Mouse (Mus musculus): Measurements from ENCODE around the gene Trit1. TPM values are rescaled to one million over a fixed set of nuclear protein-coding genes. Genes with fewer than 3 reads are reported as not detected.

Trit1 gene
- polyA plus RNA-seq, 1 experiment = 12.3 TPM

- H3K4me1 ChIP-seq (ENCODE audit: control insufficient read depth, insufficient read depth, low read length) = no peaks in the 10 kb centered on the region
- TF ChIP-seq POLR2A (IDR thresholded peaks at IDR 0.05; ENCODE audit: borderline replicate concordance, control insufficient read depth, low read depth, low read length) (no peak), CTCF (IDR thresholded peaks at IDR 0.05; ENCODE audit: control insufficient read depth, insufficient read depth, low read length) (no peak)
- H3K4me3 ChIP-seq (replicated peaks; ENCODE audit: control insufficient read depth, low read depth, low read length) = no peak overlapping the region
- 70% methylated on average over 5 of the region's 5 CpGs for whole genome bisulfite sequencing
- H3K27ac ChIP-seq (ENCODE audit: control insufficient read depth, insufficient read depth, low read depth, low read length, poor library complexity) = no peak overlapping the region
These were observed 45.3 kb downstream of the Trit1 start for GRCm38 (mm10) chr4:123061744-123062143.

- Histone ChIP-seq H3K4me1 (ENCODE audit: control insufficient read depth, insufficient read depth, low read length) (no peaks in the 10 kb centered on the region), H3K27ac (ENCODE audit: control insufficient read depth, insufficient read depth, low read depth, low read length, poor library complexity) (no peak overlapping the region), H3K4me3 (replicated peaks; ENCODE audit: control insufficient read depth, low read depth, low read length) (no peak overlapping the region)
- 45% methylated on average over 6 of the region's 6 CpGs for WGBS
- TF ChIP-seq CTCF (IDR thresholded peaks at IDR 0.05; ENCODE audit: control insufficient read depth, insufficient read depth, low read length) (no peak), POLR2A (IDR thresholded peaks at IDR 0.05; ENCODE audit: borderline replicate concordance, control insufficient read depth, low read depth, low read length) (no peak)
These were observed 52.2 kb downstream of the Trit1 start for GRCm38 (mm10) chr4:123068646-123069045.

GRCm38 (mm10) chr4:123071266-123071966 is 55.0 kb downstream of the Trit1 start:
- no peak overlapping the region for H3K4me3 ChIP-seq (replicated peaks; ENCODE audit: control insufficient read depth, low read depth, low read length)

GRCm38 (mm10) chr4:123076928-123077327 is 60.5 kb downstream of the Trit1 start:
- 85% methylated on average over 8 of the region's 8 CpGs for WGBS
- no peaks in the 10 kb centered on the region for H3K4me1 ChIP-seq (ENCODE audit: control insufficient read depth, insufficient read depth, low read length)
- no peak overlapping the region for H3K27ac ChIP-seq (ENCODE audit: control insufficient read depth, insufficient read depth, low read depth, low read length, poor library complexity)
- no peak overlapping the region for H3K4me3 ChIP-seq (replicated peaks; ENCODE audit: control insufficient read depth, low read depth, low read length)
- no peak for TF ChIP-seq CTCF (IDR thresholded peaks at IDR 0.05; ENCODE audit: control insufficient read depth, insufficient read depth, low read length)
- no peak for TF ChIP-seq POLR2A (IDR thresholded peaks at IDR 0.05; ENCODE audit: borderline replicate concordance, control insufficient read depth, low read depth, low read length)

More at GRCm38 (mm10) chr4:123071266-123071966, 55.0 kb downstream of the Trit1 start:
- Histone ChIP-seq H3K4me1 (ENCODE audit: control insufficient read depth, insufficient read depth, low read length) (no peaks in the 10 kb centered on the region), H3K27ac (ENCODE audit: control insufficient read depth, insufficient read depth, low read depth, low read length, poor library complexity) (no peak overlapping the region)
- TF ChIP-seq CTCF (IDR thresholded peaks at IDR 0.05; ENCODE audit: control insufficient read depth, insufficient read depth, low read length) (peak; percentile 53), POLR2A (IDR thresholded peaks at IDR 0.05; ENCODE audit: borderline replicate concordance, control insufficient read depth, low read depth, low read length) (no peak)
- 11% methylated on average over 13 of the region's 13 CpGs for WGBS

- no peak overlapping the region for H3K4me3 ChIP-seq (replicated peaks; ENCODE audit: control insufficient read depth, low read depth, low read length)
- 62% methylated on average over 4 of the region's 4 CpGs for WGBS
- no peaks in the 10 kb centered on the region for H3K4me1 ChIP-seq (ENCODE audit: control insufficient read depth, insufficient read depth, low read length)
- TF ChIP-seq CTCF (IDR thresholded peaks at IDR 0.05; ENCODE audit: control insufficient read depth, insufficient read depth, low read length) = no peak
- no peak for TF ChIP-seq POLR2A (IDR thresholded peaks at IDR 0.05; ENCODE audit: borderline replicate concordance, control insufficient read depth, low read depth, low read length)
- H3K27ac ChIP-seq (ENCODE audit: control insufficient read depth, insufficient read depth, low read depth, low read length, poor library complexity) = no peak overlapping the region
These were observed 61.8 kb downstream of the Trit1 start for GRCm38 (mm10) chr4:123078231-123078630.

- peak overlapping the region; percentile 59; the same call in 1 of the 2 replicates for H3K27ac ChIP-seq (ENCODE audit: control insufficient read depth, insufficient read depth, low read depth, low read length, poor library complexity)
- 60% methylated on average over 13 of the region's 13 CpGs for WGBS
- TF ChIP-seq POLR2A (IDR thresholded peaks at IDR 0.05; ENCODE audit: borderline replicate concordance, control insufficient read depth, low read depth, low read length) (no peak), CTCF (IDR thresholded peaks at IDR 0.05; ENCODE audit: control insufficient read depth, insufficient read depth, low read length) (no peak)
- H3K4me3 ChIP-seq (replicated peaks; ENCODE audit: control insufficient read depth, low read depth, low read length) = peak overlapping the region; percentile 61
- no peaks in the 10 kb centered on the region for H3K4me1 ChIP-seq (ENCODE audit: control insufficient read depth, insufficient read depth, low read length)
These were observed 64.4 kb downstream of the Trit1 start for GRCm38 (mm10) chr4:123080791-123081190.

GRCm38 (mm10) chr4:123082283-123083163 is 66.1 kb downstream of the Trit1 start:
- no peaks in the 10 kb centered on the region; the same call in 1 of the 2 replicates for H3K4me1 ChIP-seq (ENCODE audit: control insufficient read depth, insufficient read depth, low read length)
- WGBS = 74% methylated on average over 20 of the region's 20 CpGs
- H3K27ac ChIP-seq (ENCODE audit: control insufficient read depth, insufficient read depth, low read depth, low read length, poor library complexity) = no peak overlapping the region
- TF ChIP-seq CTCF (IDR thresholded peaks at IDR 0.05; ENCODE audit: control insufficient read depth, insufficient read depth, low read length) (peak; percentile 83), POLR2A (IDR thresholded peaks at IDR 0.05; ENCODE audit: borderline replicate concordance, control insufficient read depth, low read depth, low read length) (no peak)
- peak overlapping the region; percentile 11 for H3K4me3 ChIP-seq (replicated peaks; ENCODE audit: control insufficient read depth, low read depth, low read length)

- no peak overlapping the region for H3K4me3 ChIP-seq (replicated peaks; ENCODE audit: control insufficient read depth, low read depth, low read length)
- 40% methylated on average over 13 of the region's 13 CpGs for WGBS
- no peak overlapping the region for H3K27ac ChIP-seq (ENCODE audit: control insufficient read depth, insufficient read depth, low read depth, low read length, poor library complexity)
- H3K4me1 ChIP-seq (ENCODE audit: control insufficient read depth, insufficient read depth, low read length) = no peaks in the 10 kb centered on the region; the same call in 1 of the 2 replicates
- TF ChIP-seq CTCF (IDR thresholded peaks at IDR 0.05; ENCODE audit: control insufficient read depth, insufficient read depth, low read length) = no peak
- TF ChIP-seq POLR2A (IDR thresholded peaks at IDR 0.05; ENCODE audit: borderline replicate concordance, control insufficient read depth, low read depth, low read length) = no peak
These were observed 67.0 kb downstream of the Trit1 start for GRCm38 (mm10) chr4:123083323-123083902.

All from bone marrow, adult 2 months (tissue).